Mouse (Mus musculus): Measurements from ENCODE around the gene Foxj2. TPM values are rescaled to one million over a fixed set of nuclear protein-coding genes. Genes with fewer than 3 reads are reported as not detected.
A peak's percentile ranks its signal among the peaks of the same experiment; 100 is the strongest.

The Foxj2 gene
- total RNA-seq, 4 experiments from 2014 or later = 23.3 to 27.1 (median 26.4) TPM

DNA sequence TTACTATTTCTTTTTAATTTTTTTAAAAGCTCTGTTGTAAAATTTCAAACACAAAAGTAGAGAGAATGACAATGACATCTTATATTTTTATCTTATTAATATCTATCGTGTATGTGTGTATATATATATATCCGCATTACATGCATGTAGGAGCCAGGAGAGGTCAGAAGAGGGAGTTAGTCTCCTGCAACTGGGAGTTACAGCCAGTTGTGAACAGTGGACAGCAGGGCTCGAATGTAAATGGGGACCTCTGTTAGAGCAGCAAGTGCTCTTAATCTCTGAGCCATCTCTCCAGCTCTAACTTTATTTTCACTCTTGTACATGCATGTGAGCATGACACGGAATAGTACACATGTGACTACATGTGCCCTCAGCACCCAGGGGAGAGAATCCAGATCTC, 7.0 kb upstream of the Foxj2 start:
- DNase-seq (ENCODE audit: low spot score in 2 of 2) = no peak

DNA sequence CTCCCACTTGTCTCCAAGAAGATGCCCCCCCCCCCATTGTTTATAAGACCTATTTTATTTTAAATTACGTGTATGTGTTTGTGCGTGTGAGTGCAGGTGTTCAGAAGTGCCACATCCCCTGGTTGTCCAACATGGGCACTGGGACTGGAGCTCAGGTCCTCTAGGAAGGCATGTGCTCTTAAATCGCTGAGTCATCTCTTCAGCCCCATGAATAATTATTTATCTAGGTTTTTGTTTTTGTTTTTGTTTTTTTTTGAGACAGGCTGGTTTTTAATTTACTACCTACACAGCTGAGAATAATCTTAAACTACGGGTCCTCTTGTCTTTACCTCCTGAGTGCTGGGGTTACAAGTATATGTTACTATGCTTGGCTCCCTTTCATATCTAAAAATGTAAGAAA, 6.1 kb upstream of the Foxj2 start:
- DNase-seq (ENCODE audit: low spot score in 2 of 2) = no peak

- DNase-seq (ENCODE audit: low spot score in 2 of 2) = no peak
Observed at GRCm38 (mm10) chr6:122820071-122820798, 521 bp downstream of the Foxj2 start.

GRCm38 (mm10) chr6:122820799-122821650, 1.3 kb downstream of the Foxj2 start:
- no peak for DNase-seq (ENCODE audit: low spot score in 2 of 2)

DNA sequence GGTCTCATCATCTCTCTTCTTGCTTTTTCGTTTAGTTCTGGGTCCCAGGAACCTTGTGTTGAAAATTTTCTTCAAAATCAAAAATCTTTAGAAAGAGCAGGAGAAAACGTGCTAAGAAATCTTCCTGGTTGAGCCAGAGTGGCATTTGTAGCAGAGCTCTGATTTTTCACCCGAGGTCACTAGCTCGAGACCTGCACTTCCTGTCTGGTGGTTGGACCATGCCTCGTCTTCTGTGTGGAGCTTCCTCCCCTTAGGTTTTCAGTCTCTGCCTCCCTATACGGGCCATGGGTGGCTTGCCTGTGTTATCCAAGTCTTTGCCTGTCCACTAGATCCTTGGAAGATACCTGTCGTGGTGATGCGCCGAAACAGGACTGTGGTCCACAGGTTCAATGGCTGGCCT, 2.1 kb downstream of the Foxj2 start:
- no peak for DNase-seq (ENCODE audit: low spot score in 2 of 2)

DNA sequence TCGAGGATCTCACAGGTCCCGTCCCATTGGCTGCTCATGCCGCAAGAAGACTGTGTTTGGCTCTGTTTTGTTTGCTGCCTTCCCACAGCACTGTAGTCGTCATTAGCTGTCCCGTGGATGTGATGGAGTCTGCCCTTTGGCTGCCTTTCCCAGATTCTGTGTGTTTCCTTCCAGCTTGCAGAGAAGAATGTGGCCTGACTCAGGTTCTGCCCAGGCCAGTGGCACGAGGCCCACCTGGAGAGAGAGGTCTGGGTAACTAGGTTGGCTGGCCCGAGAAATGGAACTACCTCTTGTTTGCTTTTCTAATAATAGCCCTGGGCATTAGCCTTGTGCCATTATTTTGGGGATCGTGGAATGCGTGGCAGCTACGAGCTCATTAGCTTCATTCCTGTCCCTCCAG, 4.4 kb downstream of the Foxj2 start:
- peak; percentile 19 to 32 for DNase-seq (ENCODE audit: low spot score in 2 of 2)

- no peak for DNase-seq (ENCODE audit: low spot score in 2 of 2)
Observed at GRCm38 (mm10) chr6:122825166-122825565, 5.5 kb downstream of the Foxj2 start.

GRCm38 (mm10) chr6:122825923-122826742, 6.4 kb downstream of the Foxj2 start:
- DNase-seq (ENCODE audit: low spot score in 2 of 2) = peak; percentile 41 to 59

GRCm38 (mm10) chr6:122828086-122828485, 8.4 kb downstream of the Foxj2 start:
- DNase-seq (ENCODE audit: low spot score in 2 of 2) = no peak

- no peak for DNase-seq (ENCODE audit: low spot score in 2 of 2)
Observed at GRCm38 (mm10) chr6:122832880-122833279, 13.2 kb downstream of the Foxj2 start.

DNA sequence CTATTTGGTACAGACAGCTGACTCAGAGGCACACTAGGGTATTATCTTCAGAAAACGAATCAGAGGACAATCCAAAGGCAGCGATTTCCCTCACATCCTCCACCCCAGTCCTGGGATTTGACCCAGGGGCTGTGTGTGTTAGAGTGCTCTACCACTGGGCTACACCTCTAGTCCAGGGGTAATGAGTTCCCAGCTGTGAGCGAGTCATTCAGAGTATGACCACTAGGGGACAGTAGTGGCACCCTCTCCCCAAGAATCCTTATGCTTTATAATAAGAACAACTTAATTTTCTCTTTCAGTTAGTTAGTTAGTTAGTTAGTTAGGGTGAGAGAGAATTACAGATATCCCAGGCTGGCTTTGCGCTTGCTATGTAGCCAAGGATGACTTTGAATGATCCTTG, 14.7 kb downstream of the Foxj2 start:
- DNase-seq (ENCODE audit: low spot score in 2 of 2) = no peak

- DNase-seq (ENCODE audit: low spot score in 2 of 2) = no peak
Observed at GRCm38 (mm10) chr6:122836974-122837373, 17.3 kb downstream of the Foxj2 start.

- no peak for DNase-seq (ENCODE audit: low spot score in 2 of 2)
Observed at GRCm38 (mm10) chr6:122837539-122837938, 17.8 kb downstream of the Foxj2 start.

GRCm38 (mm10) chr6:122843759-122844158, 24.0 kb downstream of the Foxj2 start:
- no peak for DNase-seq (ENCODE audit: low spot score in 2 of 2)

- DNase-seq (ENCODE audit: low spot score in 2 of 2) = no peak
Observed at GRCm38 (mm10) chr6:122852696-122853095, 33.0 kb downstream of the Foxj2 start.

DNA sequence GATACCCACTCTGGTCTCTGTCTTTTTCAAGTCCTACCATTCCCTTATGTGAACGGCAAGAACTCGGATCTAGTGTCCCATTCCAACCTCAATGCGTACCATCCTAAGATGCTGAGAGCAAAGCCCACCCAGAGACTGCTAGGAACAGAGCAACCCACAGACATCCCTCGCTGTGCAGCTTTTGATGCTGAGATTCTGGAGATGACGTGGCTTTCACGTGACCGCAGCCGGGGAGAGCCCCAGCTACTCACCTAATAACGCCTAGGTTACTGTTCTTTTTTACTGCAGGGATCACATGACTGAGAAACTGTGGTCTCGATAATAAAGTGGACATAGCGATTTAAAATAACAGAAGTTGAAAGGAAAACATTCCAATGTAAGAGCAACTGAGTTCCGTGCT, 34.8 kb downstream of the Foxj2 start:
- DNase-seq (ENCODE audit: low spot score in 2 of 2) = no peak

GRCm38 (mm10) chr6:122855955-122856354, 36.2 kb downstream of the Foxj2 start, which contains the start of gene C3ar1:
TSS of gene C3ar1 (minus strand) at chr6:122856161.
- no peak for DNase-seq (ENCODE audit: low spot score in 2 of 2)

DNA sequence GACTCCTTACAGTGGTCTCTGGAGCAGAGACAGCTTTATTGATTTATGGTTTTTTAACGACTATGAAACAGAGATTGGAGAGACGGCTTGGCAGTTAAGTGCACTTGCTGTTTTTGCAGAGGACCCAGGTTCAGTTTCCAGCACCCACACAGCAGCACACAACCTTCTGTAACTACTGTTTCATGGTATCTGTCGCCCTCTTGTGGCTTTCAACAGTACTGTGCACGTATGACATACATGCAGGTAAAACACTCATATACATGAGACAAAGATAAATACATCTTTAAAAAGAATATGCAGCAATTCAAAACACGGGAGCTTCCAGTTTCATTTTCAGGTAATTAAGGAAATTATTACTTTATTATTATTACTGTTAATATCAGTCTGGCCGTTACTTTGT, 42.7 kb downstream of the Foxj2 start:
- no peak for DNase-seq (ENCODE audit: low spot score in 2 of 2)

DNA sequence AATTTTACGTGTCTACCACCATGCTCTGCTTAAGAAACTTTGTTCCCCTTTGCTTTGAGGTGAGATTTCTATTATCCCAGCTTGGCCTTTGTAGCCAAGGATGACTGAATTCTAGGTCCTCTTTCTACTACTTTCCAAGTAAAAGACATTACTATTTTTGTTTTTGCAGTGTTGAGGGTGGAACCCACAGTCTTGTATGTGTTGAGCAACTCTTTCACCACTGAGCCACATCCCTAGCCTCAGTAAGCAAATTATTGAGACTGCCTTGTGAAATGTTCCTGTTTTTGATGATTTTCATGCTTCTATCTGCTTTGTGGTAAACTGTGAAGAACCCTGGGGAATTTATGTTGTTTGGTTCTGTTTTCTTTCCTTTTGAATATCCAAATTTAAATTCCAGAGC, 43.2 kb downstream of the Foxj2 start:
- no peak for DNase-seq (ENCODE audit: low spot score in 2 of 2)

DNA sequence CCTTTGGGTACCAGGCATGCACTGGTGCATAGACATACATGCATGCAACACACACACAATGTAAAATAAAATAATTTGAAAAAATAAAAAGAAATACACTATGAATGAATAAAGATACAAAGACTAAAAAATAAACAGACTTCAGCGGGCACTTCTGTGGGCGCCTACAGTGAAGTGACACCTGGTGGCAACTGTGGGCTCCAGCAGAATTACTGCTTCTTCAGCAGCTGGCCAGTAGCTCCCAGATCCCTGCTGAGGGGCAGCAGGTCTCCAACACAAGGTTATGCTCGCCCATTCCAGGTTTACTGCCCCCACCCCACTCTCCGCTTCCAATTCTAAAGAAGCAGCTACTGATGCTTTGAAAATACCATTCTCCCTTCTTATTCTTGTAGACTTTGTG, 48.2 kb downstream of the Foxj2 start:
- DNase-seq (ENCODE audit: low spot score in 2 of 2) = no peak

DNA sequence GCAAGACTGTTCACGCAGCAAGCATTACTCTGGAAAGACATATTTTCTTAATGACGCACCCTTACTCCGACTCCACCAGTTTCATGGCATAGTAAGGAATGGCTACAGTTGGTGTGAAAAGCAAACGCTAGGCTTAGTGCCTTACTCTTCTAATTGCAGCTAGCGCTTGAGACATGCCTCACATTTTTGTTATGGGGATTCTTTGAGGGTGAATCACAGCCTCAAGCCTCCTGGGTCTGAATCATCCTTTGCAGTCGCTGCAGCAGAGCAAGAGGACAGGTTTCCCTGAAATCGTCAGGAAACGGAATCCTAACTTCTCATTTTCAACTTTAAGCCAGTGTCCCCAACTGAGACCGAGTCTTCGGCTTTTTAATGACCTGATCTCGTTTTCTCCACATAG, 50.1 kb downstream of the Foxj2 start:
- DNase-seq (ENCODE audit: low spot score in 2 of 2) = no peak

- DNase-seq (ENCODE audit: low spot score in 2 of 2) = no peak
Observed at GRCm38 (mm10) chr6:122872800-122873199, 53.1 kb downstream of the Foxj2 start.

Measured in gastrocnemius, adult 8-10 months (tissue).